32 mouse cellular contexts compared by ENCODE assay signal in the genomic region with DNA sequence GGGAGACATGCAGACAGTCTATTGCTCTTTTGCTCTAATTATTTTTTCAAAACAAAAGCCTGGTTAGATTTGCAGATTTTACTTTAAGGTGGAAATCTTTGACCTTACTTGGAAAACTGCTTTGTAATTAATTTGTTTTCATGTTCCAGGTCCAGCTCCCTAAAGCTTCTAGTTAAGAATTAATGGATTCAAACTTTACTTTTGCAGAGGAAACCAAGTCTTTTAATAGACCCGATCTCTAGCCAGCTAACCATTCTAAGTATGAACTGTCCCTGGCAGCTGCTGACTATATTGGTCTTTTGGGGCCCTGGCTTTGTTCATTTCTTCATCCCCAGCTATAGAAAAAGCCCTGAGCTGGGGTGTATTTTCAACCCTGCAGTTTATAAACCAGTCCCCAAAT.
"Had no signal": no experiment of that assay in that cellular context is flagged by ENCODE, and none has a peak within 500 bp of the region (broad histone marks: within the 10 kb centered on the region; RNA-seq: fewer than 3 reads in every experiment).

No protein-coding gene starts in this region.

- H3K9me3 ChIP-seq: limb, embryonic 10.5 days; limb, embryonic 12.5 days; limb, embryonic 13.5 days; limb, embryonic 15.5 days; liver, embryonic 13.5 days; liver, embryonic 15.5 days; lung, embryonic 15.5 days; midbrain, embryonic 10.5 days; midbrain, embryonic 12.5 days; midbrain, embryonic 13.5 days; midbrain, embryonic 15.5 days; neural tube, embryonic 12.5 days had no signal

- H3K4me3 ChIP-seq: limb, embryonic 10.5 days; limb, embryonic 12.5 days; limb, embryonic 13.5 days; limb, embryonic 15.5 days; liver, embryonic 12.5 days; liver, embryonic 13.5 days; liver, embryonic 15.5 days; lung, embryonic 15.5 days; megakaryocyte, embryonic 14.5 days; midbrain, embryonic 10.5 days; midbrain, embryonic 12.5 days; midbrain, embryonic 13.5 days; midbrain, embryonic 15.5 days; myocyte; neural tube, embryonic 12.5 days had no signal

- DNase-seq: left cerebral cortex, postnatal 4 days; liver; liver, embryonic 13.5 days; liver, postnatal 0 days; lung, adult 18-20 months; lung, adult 2 months; lung, embryonic 14.5 days; lung, postnatal 10 days; lung, postnatal 14 days; lung, postnatal 36 days; lung, postnatal 4 days; midbrain, embryonic 14.5 days had no signal

- H3K4me2 ChIP-seq: limb, embryonic 12.5 days; limb, embryonic 13.5 days; limb, embryonic 15.5 days; liver, embryonic 11.5 days; liver, embryonic 12.5 days; liver, embryonic 13.5 days; liver, embryonic 15.5 days; lung, embryonic 14.5 days; lung, embryonic 15.5 days; midbrain, embryonic 11.5 days; midbrain, embryonic 12.5 days; midbrain, embryonic 13.5 days; midbrain, embryonic 15.5 days; neural tube, embryonic 12.5 days had no signal

- ATAC-seq: liver, embryonic 12.5 days; liver, postnatal 0 days; lung, postnatal 0 days; midbrain, embryonic 13.5 days; midbrain, embryonic 15.5 days; midbrain, embryonic 16.5 days had no signal

- H3K27ac ChIP-seq: limb, embryonic 10.5 days; limb, embryonic 12.5 days; limb, embryonic 13.5 days; liver, embryonic 12.5 days; liver, embryonic 13.5 days; liver, embryonic 14.5 days; liver, embryonic 15.5 days; lung, embryonic 15.5 days; macrophage; midbrain, embryonic 10.5 days; midbrain, embryonic 12.5 days; midbrain, embryonic 13.5 days; midbrain, embryonic 15.5 days; neural tube, embryonic 12.5 days had no signal

- H3K36me3 ChIP-seq: limb, embryonic 10.5 days; limb, embryonic 12.5 days; limb, embryonic 13.5 days; limb, embryonic 15.5 days; liver, embryonic 12.5 days; liver, embryonic 13.5 days; liver, embryonic 15.5 days; lung, embryonic 15.5 days; midbrain, embryonic 10.5 days; midbrain, embryonic 12.5 days; midbrain, embryonic 13.5 days; midbrain, embryonic 15.5 days; neural tube, embryonic 12.5 days had no signal

- H3K27me3 ChIP-seq: limb, embryonic 12.5 days; limb, embryonic 13.5 days; limb, embryonic 15.5 days; liver, embryonic 13.5 days; liver, embryonic 15.5 days; lung, embryonic 15.5 days; midbrain, embryonic 13.5 days; midbrain, embryonic 15.5 days; neural tube, embryonic 12.5 days had no signal

- H3K9ac ChIP-seq: limb, embryonic 12.5 days; limb, embryonic 13.5 days; limb, embryonic 15.5 days; liver, embryonic 12.5 days; liver, embryonic 13.5 days; liver, embryonic 14.5 days; liver, embryonic 15.5 days; liver, postnatal 0 days; lung, embryonic 14.5 days; lung, embryonic 15.5 days; midbrain, embryonic 12.5 days; midbrain, embryonic 13.5 days; midbrain, embryonic 15.5 days; neural tube, embryonic 12.5 days had no signal
